ENCODE assay signal across 10 mouse cellular contexts in genomic region chr11:4578682-4579081, GRCm38 (mm10). TPM values are rescaled to one million over a fixed set of nuclear protein-coding genes. Genes with fewer than 3 reads are reported as not detected.
DNase-seq lines count a peak whose midpoint lies in the region; ATAC-seq lines count a peak whose summit lies in the region.
"Had no signal": no experiment of that assay in that cellular context is flagged by ENCODE, and none has a peak within 500 bp of the region (broad histone marks: within the 10 kb centered on the region; RNA-seq: fewer than 3 reads in every experiment).

No protein-coding gene starts in this region.

- H3K4me1 ChIP-seq in embryonic facial prominence, embryonic 14.5 days (ENCODE audit: control insufficient read depth, insufficient read depth, low read length), result no peaks in the 10 kb centered on the region; the same call in 1 of the 2 replicates
- H3K4me1 ChIP-seq in embryonic facial prominence, embryonic 10.5 days, result peaks cover 11% of the 10 kb centered on the region; the same call in 1 of the 2 replicates
- H3K4me1 ChIP-seq in liver, embryonic 15.5 days (replicated peaks), result peaks cover 70% of the 10 kb centered on the region
- H3K4me1 ChIP-seq in forebrain, embryonic 16.5 days (replicated peaks; ENCODE audit: control insufficient read depth, insufficient read depth, low read length), result no peaks in the 10 kb centered on the region; the same call in 1 of the 2 replicates

- H3K27me3 ChIP-seq in embryonic facial prominence, embryonic 14.5 days (replicated peaks; ENCODE audit: control insufficient read depth, insufficient read depth, low read length), result no peaks in the 10 kb centered on the region
- H3K27me3 ChIP-seq in embryonic facial prominence, embryonic 10.5 days (replicated peaks; ENCODE audit: low read depth, poor library complexity, severe bottlenecking), result no peaks in the 10 kb centered on the region
- no peaks in the 10 kb centered on the region for H3K27me3 ChIP-seq in liver, embryonic 15.5 days
- no peaks in the 10 kb centered on the region for H3K27me3 ChIP-seq in forebrain, embryonic 16.5 days (replicated peaks; ENCODE audit: control insufficient read depth, insufficient read depth, low read length)

- peak; percentile 91 for DNase-seq in embryonic facial prominence, embryonic 14.5 days (ENCODE audit: low spot score)
- DNase-seq in embryonic facial prominence, embryonic 10.5 days (ENCODE audit: low spot score), result no peak
- DNase-seq in ovary, postnatal 36 days (ENCODE audit: low spot score), result peak; percentile 30
- DNase-seq in ovary, postnatal 10 days (ENCODE audit: low spot score), result no peak
- DNase-seq in gastrocnemius, postnatal 4 days (ENCODE audit: low spot score in 2 of 2), result peak; percentile 45 to 70

- WGBS in embryonic facial prominence, embryonic 14.5 days, result 53% methylated on average over 2 of the region's 2 CpGs
- 93% methylated on average over 2 of the region's 2 CpGs for WGBS in embryonic facial prominence, embryonic 10.5 days
- 69% methylated on average over 2 of the region's 2 CpGs for WGBS in liver, embryonic 15.5 days (ENCODE audit: insufficient replicate concordance)
- WGBS in forebrain, embryonic 16.5 days, result 71% methylated on average over 2 of the region's 2 CpGs

- no peak overlapping the region for H3K9ac ChIP-seq in embryonic facial prominence, embryonic 14.5 days (ENCODE audit: low read depth, low read length)
- H3K9ac ChIP-seq in liver, embryonic 15.5 days, result no peak overlapping the region
- H3K9ac ChIP-seq in forebrain, embryonic 16.5 days (replicated peaks; ENCODE audit: low read depth, low read length), result no peak overlapping the region

- no peaks in the 10 kb centered on the region for H3K9me3 ChIP-seq in embryonic facial prominence, embryonic 14.5 days (ENCODE audit: control insufficient read depth, low read length)
- H3K9me3 ChIP-seq in embryonic facial prominence, embryonic 10.5 days, result no peaks in the 10 kb centered on the region
- H3K9me3 ChIP-seq in liver, embryonic 15.5 days (replicated peaks), result no peaks in the 10 kb centered on the region
- H3K9me3 ChIP-seq in forebrain, embryonic 16.5 days (ENCODE audit: control insufficient read depth, low read length), result no peaks in the 10 kb centered on the region

- H3K4me3 ChIP-seq in embryonic facial prominence, embryonic 14.5 days (ENCODE audit: low read depth, low read length), result no peak overlapping the region
- no peak overlapping the region for H3K4me3 ChIP-seq in embryonic facial prominence, embryonic 10.5 days
- no peak overlapping the region for H3K4me3 ChIP-seq in liver, embryonic 15.5 days (replicated peaks)
- H3K4me3 ChIP-seq in forebrain, embryonic 16.5 days (replicated peaks; ENCODE audit: low read length), result no peak overlapping the region

- no peaks in the 10 kb centered on the region for H3K36me3 ChIP-seq in embryonic facial prominence, embryonic 14.5 days (ENCODE audit: control insufficient read depth, insufficient read depth, low read length)
- no peaks in the 10 kb centered on the region for H3K36me3 ChIP-seq in embryonic facial prominence, embryonic 10.5 days (replicated peaks)
- peaks cover 4% of the 10 kb centered on the region for H3K36me3 ChIP-seq in liver, embryonic 15.5 days (replicated peaks)
- no peaks in the 10 kb centered on the region for H3K36me3 ChIP-seq in forebrain, embryonic 16.5 days (ENCODE audit: control insufficient read depth, insufficient read depth)

- ATAC-seq in embryonic facial prominence, embryonic 14.5 days (ENCODE audit: low read depth), result peak; percentile 70
- no peak for ATAC-seq in liver, embryonic 15.5 days (ENCODE audit: insufficient read depth)
- ATAC-seq in forebrain, embryonic 16.5 days, result no peak
- ATAC-seq in activated CD4-positive, CD25-positive, alpha-beta regulatory T cell, adult 4 months, result no peak

- no peak overlapping the region for H3K27ac ChIP-seq in embryonic facial prominence, embryonic 14.5 days (replicated peaks; ENCODE audit: low read depth, low read length)
- no peak overlapping the region for H3K27ac ChIP-seq in embryonic facial prominence, embryonic 10.5 days (replicated peaks)
- peak overlapping the region; percentile 56 for H3K27ac ChIP-seq in liver, embryonic 15.5 days (replicated peaks)
- H3K27ac ChIP-seq in forebrain, embryonic 16.5 days (ENCODE audit: low read length), result no peak overlapping the region

- H3K4me2 ChIP-seq in embryonic facial prominence, embryonic 14.5 days (ENCODE audit: low read depth, low read length), result no peak overlapping the region
- H3K4me2 ChIP-seq in liver, embryonic 15.5 days, result no peak overlapping the region
- no peak overlapping the region for H3K4me2 ChIP-seq in forebrain, embryonic 16.5 days (ENCODE audit: low read length)

RNA-seq across cellular contexts. Expression of gene Mtmr3, which starts 16.0 kb away (rescaled TPM):
- polyA plus RNA-seq in embryonic facial prominence, embryonic 14.5 days (2014; fragmentation: Nextera tagmentation; extraction: Ambion mirVana), result 27.7 and 30.1 TPM in 2 replicates
- polyA plus RNA-seq in embryonic facial prominence, embryonic 10.5 days (2016; fragmentation: Nextera tagmentation; extraction: Ambion mirVana), result 28.2 and 29.2 TPM in 2 replicates
- 10 to 100 TPM; 62.9 to 68.7 TPM for total RNA-seq in gastrocnemius, postnatal 4 days (2021)
- polyA plus RNA-seq in liver, embryonic 15.5 days (2015; fragmentation: Nextera tagmentation; extraction: Ambion mirVana), result 32.5 and 36.6 TPM in 2 replicates
- 42.1 and 45.3 TPM in 2 replicates for polyA plus RNA-seq in forebrain, embryonic 16.5 days (2015; fragmentation: Nextera tagmentation; extraction: Ambion mirVana)
- 10 to 100 TPM; 35.1 to 37.3 TPM for polyA plus RNA-seq in activated CD4-positive, CD25-positive, alpha-beta regulatory T cell, adult 4 months (2017; shearing (Covaris generic))

RNA-seq across cellular contexts. Expression of gene Gm11032, which starts 41.2 kb away (rescaled TPM):
- polyA plus RNA-seq in embryonic facial prominence, embryonic 14.5 days (2014; fragmentation: Nextera tagmentation; extraction: Ambion mirVana), result not detected in 2 replicates
- not detected in 2 replicates for polyA plus RNA-seq in embryonic facial prominence, embryonic 10.5 days (2016; fragmentation: Nextera tagmentation; extraction: Ambion mirVana)
- not detected for total RNA-seq in gastrocnemius, postnatal 4 days (2021)
- polyA plus RNA-seq in liver, embryonic 15.5 days (2015; fragmentation: Nextera tagmentation; extraction: Ambion mirVana), result not detected in 2 replicates
- polyA plus RNA-seq in forebrain, embryonic 16.5 days (2015; fragmentation: Nextera tagmentation; extraction: Ambion mirVana), result not detected in 2 replicates
- polyA plus RNA-seq in activated CD4-positive, CD25-positive, alpha-beta regulatory T cell, adult 4 months (2017; shearing (Covaris generic)), result not detected
- total RNA-seq: left cerebral cortex, postnatal 10 days had no signal
- polyA plus RNA-seq: cortical plate, adult 2 months had no signal

RNA-seq across cellular contexts. Expression of gene Ascc2, which starts 58.9 kb away (rescaled TPM):
- polyA plus RNA-seq in embryonic facial prominence, embryonic 14.5 days (2014; fragmentation: Nextera tagmentation; extraction: Ambion mirVana), result 27.8 and 31.4 TPM in 2 replicates
- 42.2 and 43.0 TPM in 2 replicates for polyA plus RNA-seq in embryonic facial prominence, embryonic 10.5 days (2016; fragmentation: Nextera tagmentation; extraction: Ambion mirVana)
- 10 to 100 TPM; 20.0 to 20.6 TPM for total RNA-seq in gastrocnemius, postnatal 4 days (2021)
- polyA plus RNA-seq in liver, embryonic 15.5 days (2015; fragmentation: Nextera tagmentation; extraction: Ambion mirVana), result 17.9 and 18.4 TPM in 2 replicates
- 25.5 and 27.3 TPM in 2 replicates for polyA plus RNA-seq in forebrain, embryonic 16.5 days (2015; fragmentation: Nextera tagmentation; extraction: Ambion mirVana)
- 10 to 100 TPM; 23.1 to 35.3 TPM for polyA plus RNA-seq in activated CD4-positive, CD25-positive, alpha-beta regulatory T cell, adult 4 months (2017; shearing (Covaris generic))

Comparison
In these comparisons a context has a peak if more than half of its experiments do, and no peak if none do; other contexts are left out.
1. DNase-seq: peak in embryonic facial prominence, embryonic 14.5 days (single experiment), ovary, postnatal 36 days (single experiment) and gastrocnemius, postnatal 4 days (2 of 2); none in embryonic facial prominence, embryonic 10.5 days (single experiment) and ovary, postnatal 10 days (single experiment).